Mouse (Mus musculus) c-Kit-negative CD71-positive TER-119-positive erythroid progenitor cells, embryonic 14.5 days (primary cell): Measurements from ENCODE around the gene Gucy2g.

Experiments
- DNase-seq: peaks from one replicate; pipeline ENCODE4 v3.0.0-alpha.2; 2013; ENCODE audit warnings: low read depth, low spot score

The Gucy2g gene

GRCm38 (mm10) chr19:55241186-55241645 is at the start of gene Gucy2g:
Gucy2g (minus strand) TSS chr19:55241236.
- no peak for DNase-seq

GRCm38 (mm10) chr19:55288974-55289373 is 47.9 kb upstream of the Gucy2g start:
- no peak for DNase-seq

DNA sequence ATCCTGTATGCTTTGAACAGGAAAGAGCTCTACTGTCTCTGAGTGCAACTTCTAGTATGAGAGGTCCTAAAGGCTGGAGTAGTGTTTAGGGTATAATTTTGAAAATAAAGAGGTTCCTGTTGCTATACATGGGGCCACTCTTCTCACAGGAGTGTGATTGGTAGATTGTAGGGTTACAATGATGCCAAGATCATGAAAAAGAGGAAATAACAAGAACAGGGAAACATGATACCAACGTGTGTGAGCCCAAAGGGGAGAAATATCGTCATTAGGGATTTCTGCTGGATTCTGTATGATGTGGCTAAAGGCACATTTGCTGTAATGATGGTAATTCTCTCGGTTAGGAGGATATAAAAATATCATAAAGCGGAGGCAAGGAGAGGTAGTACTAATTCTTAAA is 45.0 kb upstream of the Gucy2g start:
- no peak for DNase-seq

- DNase-seq, result peak; percentile 67
These were observed 43.1 kb upstream of the Gucy2g start for GRCm38 (mm10) chr19:55284093-55284492.

DNA sequence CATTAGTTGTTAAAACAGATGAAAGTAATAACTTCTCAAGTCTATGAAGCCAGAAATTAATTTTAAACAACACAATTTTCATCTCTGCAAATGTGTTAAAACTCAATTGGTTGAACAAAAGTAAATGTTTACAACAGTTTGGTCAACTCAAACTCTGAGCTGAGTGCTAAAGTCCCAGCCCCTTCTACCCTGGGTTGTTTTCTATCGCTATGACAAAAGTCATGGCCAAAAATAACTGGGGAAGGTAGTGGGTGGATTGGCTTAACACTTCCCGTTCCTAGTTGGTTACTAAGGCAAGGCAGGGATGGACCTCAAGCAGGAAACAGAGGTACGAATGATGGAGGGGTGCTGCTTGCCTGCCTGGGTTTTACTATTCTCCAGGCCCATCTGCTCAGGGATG is 35.7 kb upstream of the Gucy2g start:
- DNase-seq, result no peak

DNA sequence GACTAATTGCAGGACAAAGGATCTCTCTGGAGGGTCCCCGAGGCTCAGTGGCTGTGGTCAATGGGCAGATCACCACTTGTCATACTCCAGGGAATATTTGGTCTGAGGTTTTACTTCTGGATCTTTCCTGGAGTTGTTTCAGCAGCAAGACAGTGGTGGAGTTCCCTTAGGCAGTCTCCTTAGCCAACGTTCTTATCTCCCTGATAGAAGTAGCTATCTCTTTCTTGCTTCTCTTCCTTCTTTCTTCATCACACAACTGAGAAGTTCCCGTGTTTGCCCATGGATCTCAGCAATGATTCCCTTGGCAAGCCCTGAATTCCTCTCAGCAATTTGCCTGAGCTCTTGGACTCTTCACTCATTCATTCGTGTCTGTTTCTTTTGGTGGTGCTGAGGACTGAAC is 35.1 kb upstream of the Gucy2g start:
- DNase-seq, result no peak

- DNase-seq, result no peak
These were observed 32.3 kb upstream of the Gucy2g start for GRCm38 (mm10) chr19:55273340-55273739.

GRCm38 (mm10) chr19:55271448-55271847 is 30.4 kb upstream of the Gucy2g start:
- DNase-seq, result no peak

DNA sequence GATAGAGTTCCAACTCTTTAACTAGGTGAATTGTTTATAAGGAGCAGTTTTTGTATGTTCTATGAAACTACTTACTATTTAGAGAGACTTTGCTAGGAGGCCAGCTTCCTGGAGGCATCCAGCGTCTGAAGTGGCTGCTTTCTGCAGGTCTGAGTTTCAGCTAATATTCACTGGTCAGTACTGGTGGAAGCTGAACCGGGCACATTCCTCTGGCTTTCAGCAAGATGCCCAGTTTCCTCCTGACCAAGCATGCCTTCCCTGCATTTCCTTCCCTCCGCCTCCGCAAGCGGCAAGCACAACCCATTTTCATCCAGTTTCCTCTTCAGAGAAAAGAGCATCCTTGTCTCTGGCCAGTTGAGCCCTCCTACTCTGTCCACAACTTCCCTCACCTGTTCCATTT is 28.0 kb upstream of the Gucy2g start:
- no peak for DNase-seq

GRCm38 (mm10) chr19:55268150-55268549 is 27.1 kb upstream of the Gucy2g start:
- DNase-seq, result no peak

DNA sequence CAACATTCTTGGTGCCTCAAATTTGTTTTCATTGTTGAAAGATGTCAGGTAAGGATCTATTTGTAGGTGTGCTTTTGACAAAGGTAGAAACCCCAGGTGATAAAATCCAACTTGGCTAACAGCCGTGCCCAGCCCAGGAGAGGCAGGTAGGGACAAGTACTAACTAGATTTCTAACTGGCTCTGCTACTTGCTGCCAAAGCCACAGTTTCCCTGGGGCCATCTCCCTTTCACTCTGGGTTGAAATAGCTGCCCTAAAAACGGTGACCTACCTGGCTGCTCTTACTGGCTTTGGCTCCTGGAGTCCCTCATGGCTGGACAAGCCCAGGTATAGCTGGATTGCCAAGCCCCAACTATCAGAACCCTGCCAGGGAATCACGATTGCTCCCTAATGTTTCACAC is 25.8 kb upstream of the Gucy2g start:
- DNase-seq, result no peak

DNA sequence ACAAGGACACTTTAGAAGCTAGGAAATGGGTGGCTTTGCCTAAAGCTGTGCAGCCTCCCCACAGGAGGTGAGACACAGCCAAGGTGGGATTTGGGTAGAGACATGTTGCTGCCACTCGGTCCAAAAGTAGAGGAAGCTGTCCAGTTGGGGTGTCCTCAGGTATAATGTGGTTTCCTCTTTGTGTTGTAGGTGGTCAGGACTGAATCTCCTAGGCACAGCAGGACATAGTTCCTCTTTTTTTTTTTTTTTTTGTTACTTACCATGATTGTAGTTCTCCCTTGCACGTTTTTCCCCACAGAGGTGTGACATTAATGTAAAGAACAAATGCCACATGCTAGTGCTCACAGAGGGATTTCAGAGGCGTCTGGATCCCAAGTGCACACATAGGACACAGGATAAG is 24.2 kb upstream of the Gucy2g start:
- no peak for DNase-seq

DNA sequence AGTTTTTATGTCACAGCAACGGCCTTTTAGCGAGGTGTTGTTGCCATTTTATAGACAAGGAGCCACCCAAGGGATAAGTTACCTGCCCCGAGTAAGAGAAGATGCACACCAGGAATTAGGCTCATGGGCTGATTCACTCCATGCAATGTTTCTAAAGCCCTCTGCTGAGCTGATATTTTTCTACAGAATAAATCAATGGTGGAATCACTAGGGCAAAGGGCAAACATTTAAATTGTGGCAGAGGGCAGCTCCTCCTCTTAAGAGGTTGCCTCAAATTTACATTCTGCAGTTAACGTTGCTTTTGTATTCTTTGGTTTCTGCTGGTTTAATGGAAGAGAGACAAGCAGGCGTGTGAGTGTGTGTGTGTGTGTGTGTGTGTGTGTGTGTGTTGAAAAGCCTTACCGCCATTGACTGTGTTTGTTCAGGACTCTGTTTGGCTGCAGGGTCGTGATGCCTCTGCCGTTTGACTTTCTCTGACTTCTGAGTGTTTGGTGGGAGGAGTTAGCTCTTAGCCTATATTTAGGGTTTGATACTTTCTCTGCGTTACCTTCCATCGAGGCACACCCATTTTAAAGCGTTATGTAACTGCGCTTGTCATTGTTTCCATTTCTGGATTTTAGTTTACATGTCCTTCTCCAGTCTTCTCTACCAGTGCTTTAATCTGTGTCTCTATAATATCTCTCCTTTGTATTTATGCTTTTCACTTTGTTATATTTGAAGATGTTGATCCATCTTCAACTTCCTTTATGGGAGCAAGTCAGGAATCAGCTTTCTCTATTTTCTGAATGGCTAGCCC is 19.6 kb upstream of the Gucy2g start:
- no peak for DNase-seq

- DNase-seq, result no peak
These were observed 17.5 kb upstream of the Gucy2g start for GRCm38 (mm10) chr19:55258514-55258913.

DNA sequence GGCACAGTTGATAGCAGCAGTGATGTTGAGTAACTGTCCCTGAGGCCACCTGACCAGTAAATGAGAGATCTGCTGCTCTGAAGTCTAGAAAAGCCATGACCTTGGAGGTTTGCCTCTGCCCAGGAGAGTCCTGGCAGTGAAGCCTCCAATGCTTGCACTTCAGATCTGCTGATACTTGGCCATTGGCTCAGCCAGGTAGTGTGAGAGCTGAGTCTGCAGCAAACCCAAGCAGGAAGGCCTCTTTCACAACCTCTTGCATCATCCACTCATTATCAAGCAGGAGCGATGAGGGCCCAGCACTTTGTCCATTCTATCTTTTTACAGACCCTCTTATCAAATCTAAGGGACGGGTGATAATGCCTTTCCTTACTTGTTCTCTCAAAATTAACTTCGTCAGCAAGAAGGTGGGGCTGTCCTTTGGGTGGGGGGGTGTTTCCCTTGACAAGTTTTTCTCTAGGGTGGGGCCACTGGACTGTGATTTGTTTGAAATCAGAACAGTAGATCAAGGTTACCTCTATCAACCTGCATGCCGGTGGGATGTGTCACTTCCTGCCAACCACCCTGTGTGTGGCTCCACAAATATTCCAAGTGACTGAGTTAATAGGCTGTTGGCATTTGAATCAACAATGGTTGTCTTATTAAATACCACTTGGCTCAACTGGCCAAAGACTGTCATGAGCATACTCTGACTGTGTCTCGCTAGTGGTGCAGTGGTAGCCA is 16.8 kb upstream of the Gucy2g start:
- no peak for DNase-seq

DNA sequence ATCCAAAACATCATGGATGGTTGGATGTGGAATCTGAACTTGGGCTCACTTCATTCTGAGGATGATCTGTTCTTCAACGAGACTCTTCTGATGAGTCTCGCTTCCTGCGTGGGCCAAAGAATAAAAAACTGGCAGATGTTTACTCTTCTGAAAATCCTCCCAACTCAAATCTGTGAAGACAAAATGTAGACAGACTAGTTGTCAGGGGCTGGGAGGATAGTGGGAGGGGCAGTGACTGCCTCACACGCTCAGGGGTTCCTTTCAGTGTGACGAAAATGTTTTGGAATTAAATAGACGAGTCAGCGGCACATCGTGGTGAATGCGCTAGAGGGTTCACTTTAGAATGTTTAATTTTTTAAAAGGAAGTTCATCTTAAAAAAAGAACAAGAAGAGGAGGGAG is 15.1 kb upstream of the Gucy2g start:
- DNase-seq, result no peak

DNA sequence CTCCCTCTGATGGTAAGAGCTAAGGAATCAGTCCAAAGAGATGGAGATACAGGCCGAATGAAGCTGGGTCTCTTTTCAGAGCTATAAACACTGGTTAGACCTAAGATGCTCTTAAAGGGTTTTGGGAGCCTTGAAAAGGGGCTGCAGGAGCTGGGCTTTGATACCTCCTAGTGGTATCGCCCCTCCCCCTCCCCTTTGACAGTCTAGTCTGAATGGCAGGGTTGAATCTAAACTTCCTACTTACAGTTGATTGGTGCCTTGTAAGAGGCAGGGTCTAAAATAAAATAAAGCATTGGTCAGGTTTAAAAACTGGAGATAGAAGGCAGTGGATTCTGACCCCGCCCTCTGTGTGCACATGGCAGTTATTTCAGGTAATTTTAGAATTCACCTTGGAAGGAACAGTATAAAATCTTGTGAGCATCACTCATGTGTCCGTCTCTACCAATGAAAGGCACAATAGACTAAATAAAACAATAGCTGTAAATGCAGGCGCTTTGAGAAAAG is 13.5 kb upstream of the Gucy2g start:
- DNase-seq, result no peak

DNA sequence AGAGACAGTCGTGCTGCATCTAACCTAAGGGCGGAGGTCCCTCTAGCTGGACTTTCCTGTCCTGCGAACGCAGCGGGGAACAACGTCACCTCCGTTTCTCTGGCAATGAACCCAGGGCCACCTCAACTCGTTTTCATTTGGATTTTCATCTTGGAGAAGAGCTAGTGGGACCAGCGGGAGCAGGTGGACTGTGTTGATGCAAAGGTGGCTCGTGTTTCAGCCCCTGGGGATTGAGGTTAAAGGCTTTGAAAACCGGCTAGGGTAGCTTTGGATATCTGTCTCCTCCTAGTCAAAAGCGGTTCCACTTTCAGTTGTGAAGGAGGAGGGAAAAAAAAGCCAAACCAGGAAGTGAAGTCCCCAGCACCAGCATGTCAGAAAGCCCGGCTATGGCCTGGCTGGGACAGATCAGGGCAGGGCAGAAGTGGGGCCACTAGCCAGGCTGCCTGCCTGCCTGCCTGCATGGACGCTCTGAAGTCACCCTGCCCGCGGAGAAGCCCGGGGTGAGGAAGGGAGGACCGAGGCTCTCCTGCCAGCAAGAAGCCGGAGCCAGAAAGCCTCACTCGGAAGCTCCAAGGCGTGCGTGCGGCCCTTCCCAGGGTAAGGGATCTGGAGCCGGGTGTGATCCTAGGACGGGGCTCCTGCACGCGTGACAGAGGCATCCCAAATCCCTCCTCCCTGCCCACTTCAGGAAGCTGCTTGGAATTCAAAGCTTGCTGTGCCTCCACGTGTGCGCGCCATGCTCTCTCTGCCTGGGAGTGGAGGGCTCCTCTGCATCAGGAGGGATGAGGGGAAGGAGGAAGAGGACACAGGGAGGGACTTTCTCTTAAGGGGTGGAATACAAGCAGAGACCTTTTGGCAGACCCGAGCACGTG is 12.8 kb upstream of the Gucy2g start:
- DNase-seq, result peak; percentile 41

DNA sequence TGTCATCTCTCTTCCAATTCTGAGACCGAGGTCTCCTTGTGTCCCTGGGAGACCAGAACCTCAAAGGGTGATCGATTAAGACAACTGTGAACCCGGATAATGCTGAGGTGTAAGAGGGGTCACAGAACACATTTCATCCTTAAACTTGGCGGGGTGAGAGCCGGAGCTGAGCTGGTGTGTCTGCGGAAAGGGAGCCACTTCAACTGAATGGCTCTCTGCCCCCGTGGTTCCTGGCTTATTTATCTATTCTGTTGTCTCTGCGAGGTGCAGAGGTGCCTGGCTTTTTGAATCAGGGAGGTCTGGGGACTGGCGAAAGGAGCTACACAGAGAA is 12.2 kb upstream of the Gucy2g start:
- no peak for DNase-seq

DNA sequence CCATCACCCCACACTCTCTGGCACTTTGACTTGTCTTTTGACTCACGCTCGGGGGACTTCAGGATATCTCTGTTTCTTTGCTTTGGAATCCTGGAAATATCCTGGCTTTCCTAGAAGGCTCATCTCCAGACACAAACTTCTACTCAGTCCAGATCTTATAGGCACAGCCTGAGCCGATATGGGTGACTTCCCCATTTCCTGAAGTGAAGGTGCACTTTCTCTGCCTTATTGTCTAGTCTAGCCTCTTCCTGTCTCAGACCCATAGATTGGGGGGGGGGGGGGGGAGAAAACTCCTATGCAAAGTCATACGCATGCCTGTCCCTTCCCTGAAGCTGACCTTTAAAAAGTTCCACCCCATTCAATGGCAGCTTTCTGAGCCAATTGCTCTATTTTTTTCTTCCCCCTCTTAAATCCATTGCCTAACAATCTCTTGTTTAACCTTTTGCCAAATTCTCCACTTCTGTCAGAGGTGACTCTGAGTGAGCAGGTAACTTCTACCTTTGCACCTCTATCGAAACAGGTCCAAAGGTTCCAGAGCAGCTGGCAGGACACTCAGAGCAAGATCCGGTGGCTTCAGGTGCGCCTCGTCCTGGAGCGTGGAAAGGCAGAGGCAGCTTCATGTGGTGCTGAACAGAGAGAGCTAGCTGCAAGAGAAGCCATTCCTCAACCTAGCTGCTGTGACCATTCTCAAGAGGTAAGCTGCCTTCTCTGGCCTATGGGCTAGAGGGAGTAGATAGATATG is 10.5 kb upstream of the Gucy2g start, which contains the start of gene Acsl5:
TSS of gene Acsl5 (plus strand) at position 556 of the 742 bp plus-strand sequence.
- DNase-seq, result no peak

DNA sequence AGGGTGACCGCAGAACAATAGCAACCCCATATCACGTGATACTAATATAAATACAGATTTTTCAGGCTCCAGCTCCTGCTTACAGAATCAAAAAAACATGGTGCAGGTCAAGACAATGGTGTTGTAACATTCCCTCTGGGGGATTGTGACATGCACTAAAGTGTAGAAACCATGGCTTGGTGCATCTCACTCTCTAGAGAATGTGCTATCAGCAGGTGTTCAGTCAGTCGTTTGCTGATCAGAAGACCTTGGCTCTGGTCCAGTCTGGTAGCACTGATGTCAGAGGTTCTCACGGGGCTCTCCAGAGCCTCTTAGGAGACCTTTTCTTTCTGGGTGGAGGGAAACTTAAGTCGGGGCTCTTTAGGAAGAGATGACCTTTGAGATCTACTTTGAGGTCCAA is 9.4 kb upstream of the Gucy2g start:
- no peak for DNase-seq
